Mouse (Mus musculus) erythroblast, adult 5-6 weeks (primary cell): ENCODE measurements around the gene Ilf2. TPM values are rescaled to one million over a fixed set of nuclear protein-coding genes. Genes with fewer than 3 reads are reported as not detected.

Source experiments
- ATAC-seq: replicated peaks from 2 replicates; pipeline ENCODE4 v1.8.0; 2016; ENCODE audit warnings: moderate number of reproducible peaks, mild to moderate bottlenecking, moderate TSS enrichment, inconsistent platforms; ENCODE audit not compliant: poor library complexity, low FRiP score, severe bottlenecking
- total RNA-seq, 2 experiments: library from RNA; stranded (forward) in 1 of 2; stranded (reverse) in 1 of 2; fragments of 150-400 nt in 1 of 2; fragments of 200-764, 138-1000 nt in 1 of 2; gene quantifications; 2 replicates each; pipeline versions ENCODE4 v1.2.3 to v1.2.4; 2015 to 2017; ENCODE audit warnings: low replicate concordance in 2 of 2

Ilf2 gene
- total RNA-seq, 2 experiments from 2014 or later: 25.9 to 44.0 TPM

- ATAC-seq: no peak
Observed at GRCm38 (mm10) chr3:90460315-90460714, 15.6 kb upstream of the Ilf2 start.

- no peak for ATAC-seq
Observed at GRCm38 (mm10) chr3:90461935-90462334, 14.0 kb upstream of the Ilf2 start.

- ATAC-seq: no peak
Observed at GRCm38 (mm10) chr3:90462579-90462978, 13.3 kb upstream of the Ilf2 start.

GRCm38 (mm10) chr3:90464552-90465080 lies 11.3 kb upstream of the Ilf2 start:
- ATAC-seq: no peak

- no peak for ATAC-seq
Observed at GRCm38 (mm10) chr3:90465081-90465685, 10.7 kb upstream of the Ilf2 start.

- no peak for ATAC-seq
Observed at GRCm38 (mm10) chr3:90465686-90466310, 10.1 kb upstream of the Ilf2 start, which contains the start of gene Npr1. Gene Npr1 (minus strand): TSS chr3:90465866.

- peak; percentile 62 for ATAC-seq
Observed at GRCm38 (mm10) chr3:90466311-90466766, 9.6 kb upstream of the Ilf2 start.

- ATAC-seq: no peak
Observed at GRCm38 (mm10) chr3:90467618-90468300, 8.2 kb upstream of the Ilf2 start.

- peak; percentile 48; the same call in 1 of the 2 replicates for ATAC-seq
Observed at GRCm38 (mm10) chr3:90472213-90472612, 3.7 kb upstream of the Ilf2 start.

- ATAC-seq: peak; percentile 40; the same call in 1 of the 2 replicates
Observed at GRCm38 (mm10) chr3:90475151-90475830, 635 bp upstream of the Ilf2 start.

- ATAC-seq: no peak
Observed at GRCm38 (mm10) chr3:90486998-90487397, 11.1 kb downstream of the Ilf2 start.

GRCm38 (mm10) chr3:90488576-90488975 lies 12.7 kb downstream of the Ilf2 start:
- no peak for ATAC-seq

GRCm38 (mm10) chr3:90490696-90491256 lies 14.8 kb downstream of the Ilf2 start, which contains the start of gene Snapin:
Gene Snapin (minus strand): TSS chr3:90491033.
- ATAC-seq: peak; percentile 98

- ATAC-seq: peak; percentile 31
Observed at GRCm38 (mm10) chr3:90491350-90491749, 15.4 kb downstream of the Ilf2 start.

- no peak for ATAC-seq
Observed at GRCm38 (mm10) chr3:90493831-90494540, 18.1 kb downstream of the Ilf2 start.

GRCm38 (mm10) chr3:90495850-90496525 lies 20.1 kb downstream of the Ilf2 start:
- no peak for ATAC-seq

GRCm38 (mm10) chr3:90497597-90497996 lies 21.7 kb downstream of the Ilf2 start:
- no peak for ATAC-seq

GRCm38 (mm10) chr3:90503444-90503843 lies 27.5 kb downstream of the Ilf2 start:
- ATAC-seq: no peak

- ATAC-seq: no peak
Observed at GRCm38 (mm10) chr3:90505216-90505615, 29.3 kb downstream of the Ilf2 start.
